Mouse (Mus musculus) brain, adult 2 months (tissue): Measurements from ENCODE around the gene Cep57.

Experiments
- DNase-seq: peaks from one replicate; pipeline ENCODE4 v3.0.0; 2011; ENCODE audit warnings: low read depth, low spot score

Cep57 gene

GRCm38 (mm10) chr9:13826832-13827405, at the start of gene Cep57:
Gene Cep57 (minus strand): TSS chr9:13827107.
- DNase-seq = peak; percentile 100

GRCm38 (mm10) chr9:13875340-13875739, 48.4 kb upstream of the Cep57 start:
- peak; percentile 36 for DNase-seq

- DNase-seq = no peak
These were observed 47.5 kb upstream of the Cep57 start for GRCm38 (mm10) chr9:13874359-13874758.

- DNase-seq = no peak
These were observed 44.7 kb upstream of the Cep57 start for GRCm38 (mm10) chr9:13871631-13872030.

GRCm38 (mm10) chr9:13867646-13868045, 40.7 kb upstream of the Cep57 start:
- DNase-seq = no peak

GRCm38 (mm10) chr9:13856777-13857176, 29.9 kb upstream of the Cep57 start:
- no peak for DNase-seq

GRCm38 (mm10) chr9:13856247-13856646, 29.3 kb upstream of the Cep57 start:
- no peak for DNase-seq

GRCm38 (mm10) chr9:13853876-13854275, 27.0 kb upstream of the Cep57 start:
- no peak for DNase-seq

GRCm38 (mm10) chr9:13848481-13849480, 21.9 kb upstream of the Cep57 start:
- DNase-seq = peak; percentile 78

GRCm38 (mm10) chr9:13847591-13847990, 20.7 kb upstream of the Cep57 start:
- no peak for DNase-seq

- no peak for DNase-seq
These were observed 9.8 kb upstream of the Cep57 start for GRCm38 (mm10) chr9:13836726-13837125.

GRCm38 (mm10) chr9:13835256-13835655, 8.3 kb upstream of the Cep57 start:
- no peak for DNase-seq

- peak; percentile 79 for DNase-seq
These were observed 1.2 kb upstream of the Cep57 start for GRCm38 (mm10) chr9:13828087-13828441.

- DNase-seq = peak; percentile 100
These were observed 639 bp upstream of the Cep57 start, which contains the start of gene Fam76b for GRCm38 (mm10) chr9:13827406-13828086. Gene Fam76b (plus strand): TSS chr9:13827716.

- DNase-seq = peak; percentile 72
These were observed 509 bp downstream of the Cep57 start for GRCm38 (mm10) chr9:13826391-13826805.

GRCm38 (mm10) chr9:13825896-13826295, 1.0 kb downstream of the Cep57 start:
- DNase-seq = no peak

GRCm38 (mm10) chr9:13820774-13821173, 6.1 kb downstream of the Cep57 start:
- no peak for DNase-seq

- no peak for DNase-seq
These were observed 8.5 kb downstream of the Cep57 start for GRCm38 (mm10) chr9:13818369-13818768.

- no peak for DNase-seq
These were observed 17.0 kb downstream of the Cep57 start for GRCm38 (mm10) chr9:13809937-13810336.

- no peak for DNase-seq
These were observed 19.2 kb downstream of the Cep57 start for GRCm38 (mm10) chr9:13807657-13808056.

- DNase-seq = no peak
These were observed 20.1 kb downstream of the Cep57 start for GRCm38 (mm10) chr9:13806854-13807253.

- DNase-seq = no peak
These were observed 22.4 kb downstream of the Cep57 start for GRCm38 (mm10) chr9:13804480-13804879.
